Mouse (Mus musculus) heart, embryonic 15.5 days (tissue): ENCODE results near the gene Zfp369. TPM values are rescaled to one million over a fixed set of nuclear protein-coding genes. Genes with fewer than 3 reads are reported as not detected.
A peak's percentile ranks its signal among the peaks of the same experiment; 100 is the strongest.

ENCODE experiments used
- ATAC-seq: fragments of 200-750 bp; cut with Nextera tagmentation; replicated peaks from 2 replicates; pipeline ENCODE4 v1.8.0; 2017; ENCODE audit warnings: low read depth, moderate TSS enrichment; ENCODE audit not compliant: insufficient number of reproducible peaks, insufficient read depth, low FRiP score
- H3K27ac ChIP-seq: fragments of 300-500 bp; sonication (generic); 2 replicates; pipeline ENCODE4 v1.5.1; 2015; ENCODE audit warnings: mild to moderate bottlenecking, inconsistent platforms
- H3K27me3 ChIP-seq: fragments of 300-500 bp; sonication (generic); 2 replicates; pipeline ENCODE4 v1.6.1; 2015; ENCODE audit warnings: inconsistent platforms
- H3K36me3 ChIP-seq: fragments of 300-500 bp; sonication (generic); 2 replicates; pipeline ENCODE4 v1.6.1; 2015; ENCODE audit warnings: mild to moderate bottlenecking, inconsistent platforms
- H3K4me1 ChIP-seq: fragments of 300-500 bp; sonication (generic); replicated peaks from 2 replicates; pipeline ENCODE4 v1.6.1; 2015; ENCODE audit warnings: inconsistent platforms
- H3K4me2 ChIP-seq: fragments of 300-500 bp; sonication (generic); 2 replicates; pipeline ENCODE4 v1.6.1; 2015; ENCODE audit warnings: inconsistent platforms, mild to moderate bottlenecking, moderate library complexity
- H3K4me3 ChIP-seq: fragments of 300-500 bp; sonication (generic); 2 replicates; pipeline ENCODE4 v1.5.1; 2015; ENCODE audit warnings: mild to moderate bottlenecking, inconsistent platforms
- H3K9ac ChIP-seq: fragments of 300-500 bp; sonication (generic); 2 replicates; pipeline ENCODE4 v1.6.1; 2015; ENCODE audit warnings: mild to moderate bottlenecking, inconsistent platforms
- H3K9me3 ChIP-seq: fragments of 300-500 bp; sonication (generic); replicated peaks from 2 replicates; pipeline ENCODE4 v1.6.1; 2016; ENCODE audit warnings: inconsistent platforms
- WGBS: fragments of 180-500 bp; shearing (Covaris S2); methylation state at CpG from one replicate; pipeline ENCODE4 v1.1.7; 2015; ENCODE audit warnings: mixed read lengths; 5-methylcytosine and 5-hydroxymethylcytosine counted together
- polyA plus RNA-seq: library from polyadenylated mRNA; unstranded; fragments of >200 nt; fragmentation: Nextera tagmentation; extraction: Ambion mirVana; gene quantifications from 2 replicates; pipeline ENCODE4 v1.2.1, GENCODE M21; 2015

Zfp369 gene
- polyA plus RNA-seq: 8.5 and 9.0 TPM in 2 replicates

DNA sequence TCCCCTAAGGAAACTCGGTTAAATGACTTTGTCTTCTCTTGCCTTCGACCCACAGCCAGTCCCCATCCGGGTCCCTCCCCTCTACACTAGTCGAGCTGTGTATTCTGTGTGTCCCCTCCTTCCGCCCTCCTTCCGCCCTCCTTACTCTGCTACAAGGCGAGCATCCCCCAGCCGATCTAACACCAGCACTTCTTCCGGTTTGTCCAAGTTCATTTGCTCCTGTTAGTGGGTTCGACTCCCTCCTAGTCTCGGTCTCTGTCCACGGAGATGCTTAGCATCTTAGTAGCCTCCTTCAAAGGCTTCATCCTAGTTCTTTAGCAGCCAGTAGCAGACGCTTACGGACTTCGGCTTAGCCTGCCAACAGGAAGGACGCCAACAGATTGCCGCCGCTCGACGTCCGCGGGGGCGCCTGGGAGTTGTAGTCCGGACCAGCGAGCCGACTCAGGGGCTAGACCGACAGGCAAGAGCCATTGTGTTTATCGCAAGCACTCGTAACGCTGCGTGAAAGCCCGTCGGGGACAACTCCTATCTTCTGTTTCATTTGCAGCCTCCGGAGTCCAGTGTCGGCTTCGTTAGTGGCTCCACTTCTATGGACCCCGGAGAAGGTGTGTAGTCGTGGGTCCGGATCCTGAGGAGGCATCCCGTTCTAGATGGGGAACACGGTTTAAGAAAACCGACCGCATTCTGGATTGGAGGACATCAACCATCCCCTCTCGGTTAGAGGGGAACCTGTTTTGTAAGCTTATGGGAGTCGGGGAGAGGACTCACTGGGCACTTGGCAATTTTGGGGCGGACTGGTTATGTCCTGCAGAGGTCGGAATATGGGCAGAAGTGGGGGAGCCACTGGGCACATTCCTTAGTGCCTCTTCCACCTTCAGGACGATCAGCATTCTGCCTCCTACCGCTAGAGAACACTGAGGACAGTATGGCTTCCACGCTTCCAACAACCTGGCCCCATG is at the start of gene Zfp369:
Gene Zfp369, plus strand, starts transcription at position 432 of the 959 bp plus-strand sequence.
- H3K9ac ChIP-seq: peak within 1 kb of the TSS; percentile 63
- peak within 1 kb of the TSS; percentile 76 for H3K4me3 ChIP-seq
- H3K27me3 ChIP-seq: no peaks in the 10 kb centered on the region
- peak within 1 kb of the TSS; percentile 89 for H3K27ac ChIP-seq
- WGBS: under 1% methylated on average over 50 of the region's 50 CpGs
- no peaks in the 10 kb centered on the region for H3K9me3 ChIP-seq
- H3K4me1 ChIP-seq: peaks cover 11% of the 10 kb centered on the region
- ATAC-seq: peak; percentile 98
- peaks cover 15% of the 10 kb centered on the region for H3K36me3 ChIP-seq
- peak within 1 kb of the TSS; percentile 68 for H3K4me2 ChIP-seq

DNA sequence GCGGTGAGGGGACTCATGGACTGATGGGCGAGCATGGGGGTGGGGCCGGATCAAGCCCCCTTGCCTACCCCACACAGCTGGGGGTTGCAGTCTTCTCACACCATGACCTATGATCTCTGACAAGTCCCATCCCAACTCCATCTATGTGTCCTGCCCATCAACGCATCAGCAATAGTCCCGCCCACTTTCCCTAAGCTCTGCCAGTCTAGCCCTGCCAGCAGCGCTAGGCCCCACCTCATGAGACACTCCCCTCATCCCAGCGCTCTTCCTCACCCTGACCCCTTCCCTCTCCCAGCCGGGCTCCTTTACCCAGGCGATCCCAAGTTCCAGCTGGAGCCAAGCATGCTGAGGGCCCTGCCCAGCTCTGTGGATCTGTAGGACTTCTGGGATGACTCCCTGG is 41.4 kb upstream of the Zfp369 start:
- no peak overlapping the region for H3K27ac ChIP-seq
- no peak overlapping the region for H3K9ac ChIP-seq
- peaks cover 9% of the 10 kb centered on the region for H3K4me1 ChIP-seq
- no peak overlapping the region for H3K4me2 ChIP-seq
- H3K27me3 ChIP-seq: no peaks in the 10 kb centered on the region
- H3K36me3 ChIP-seq: no peaks in the 10 kb centered on the region
- H3K4me3 ChIP-seq: no peak overlapping the region
- H3K9me3 ChIP-seq: no peaks in the 10 kb centered on the region
- WGBS: 62% methylated on average over 9 of the region's 9 CpGs
- ATAC-seq: no peak

DNA sequence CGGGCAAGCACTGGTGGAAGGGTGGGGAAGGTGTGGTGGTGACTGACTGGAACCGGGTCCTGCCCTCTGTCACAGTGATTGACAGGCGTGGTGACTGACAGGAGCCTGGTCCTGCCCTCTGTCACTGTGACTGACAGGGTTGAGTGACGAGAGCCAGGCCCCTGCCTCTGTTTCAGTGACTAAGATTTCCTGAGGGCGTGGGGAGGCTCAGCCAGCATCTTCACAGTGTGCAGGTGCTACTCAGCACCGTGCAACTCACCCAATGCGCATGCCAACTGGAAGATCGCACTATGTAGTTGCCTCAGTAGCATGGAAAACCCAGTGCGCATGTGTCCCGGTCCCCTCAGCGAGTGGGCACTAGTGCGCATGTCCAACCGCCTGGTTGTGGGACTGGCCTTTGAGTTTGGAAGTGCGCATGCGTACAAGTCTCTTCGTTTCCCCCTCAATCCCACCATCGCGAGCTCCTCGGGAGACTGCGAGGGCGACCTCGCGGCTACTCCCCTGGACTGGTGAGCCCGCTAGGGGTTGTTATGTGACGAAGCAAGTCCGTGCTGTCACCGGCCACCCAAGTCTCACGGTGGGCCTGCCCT is 38.0 kb upstream of the Zfp369 start:
- Histone ChIP-seq H3K4me1 (peaks cover 16% of the 10 kb centered on the region), H3K4me2 (peak overlapping the region; percentile 99), H3K27me3 (no peaks in the 10 kb centered on the region), H3K9ac (peak overlapping the region; percentile 60), H3K4me3 (peak overlapping the region; percentile 87), H3K9me3 (no peaks in the 10 kb centered on the region), H3K36me3 (no peaks in the 10 kb centered on the region), H3K27ac (peak overlapping the region; percentile 89)
- ATAC-seq: peak; percentile 89
- WGBS: under 1% methylated on average over 28 of the region's 28 CpGs

DNA sequence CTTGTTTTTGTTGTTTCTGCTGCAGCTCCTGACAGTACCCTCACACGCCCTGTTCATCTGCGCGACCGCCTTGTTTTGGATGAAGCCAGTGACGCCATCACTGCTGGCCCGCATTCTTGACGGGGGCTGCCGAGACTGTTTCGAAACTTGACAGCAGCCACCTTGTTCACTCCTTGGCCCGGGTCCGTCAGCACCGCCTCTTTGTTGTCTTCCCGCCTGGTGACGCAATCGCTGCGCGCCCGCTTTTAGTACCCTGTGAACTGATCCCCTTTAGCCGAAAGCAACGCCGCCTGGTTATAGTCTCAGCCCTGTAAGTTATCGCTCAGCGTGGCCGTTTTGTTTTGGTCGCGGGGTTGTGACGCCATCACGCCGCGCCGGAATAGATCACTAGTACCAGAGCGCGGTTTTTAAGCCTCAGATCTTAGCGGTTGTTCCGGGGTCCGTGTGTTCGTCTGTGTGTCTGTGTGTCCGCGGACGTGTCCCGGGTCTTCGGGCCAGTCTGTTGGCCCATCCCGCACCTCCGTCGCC is 37.5 kb upstream of the Zfp369 start:
- WGBS: under 1% methylated on average over 45 of the region's 45 CpGs

DNA sequence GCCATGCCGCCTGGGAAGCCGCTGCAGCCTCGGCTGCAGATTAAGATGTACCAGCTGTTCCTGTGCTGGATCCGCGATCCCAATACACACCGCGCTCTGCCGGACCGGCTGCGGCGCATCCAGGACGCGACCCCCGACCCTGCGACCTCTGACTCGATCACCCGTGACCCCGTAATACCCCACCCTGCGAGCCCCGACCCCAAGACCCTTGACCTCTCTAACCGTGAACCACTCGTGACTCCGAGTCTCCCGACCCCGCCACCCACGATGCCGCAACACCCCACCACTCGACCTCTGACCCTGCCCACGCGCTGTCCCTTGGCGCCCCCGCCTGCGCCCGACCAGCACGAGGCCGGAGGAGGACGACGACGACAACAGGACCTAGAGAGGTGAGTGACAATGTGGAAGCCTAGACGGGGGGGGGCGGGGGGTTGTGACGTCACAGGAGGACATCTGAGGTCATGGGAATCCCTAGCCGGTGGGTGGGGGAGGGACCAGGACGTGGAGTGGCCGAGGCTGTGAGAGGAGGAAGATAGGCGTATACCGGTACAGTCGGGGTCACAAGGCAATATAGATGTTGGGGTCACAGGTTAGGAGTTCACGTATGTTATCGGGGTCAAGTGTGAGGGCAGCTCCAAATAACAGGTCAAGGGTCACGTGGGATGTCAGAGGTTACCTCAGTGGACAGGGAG is 36.8 kb upstream of the Zfp369 start:
- Histone ChIP-seq H3K36me3 (no peaks in the 10 kb centered on the region), H3K27me3 (no peaks in the 10 kb centered on the region), H3K27ac (peak overlapping the region; percentile 89), H3K9ac (peak overlapping the region; percentile 60), H3K4me2 (peak overlapping the region; percentile 99), H3K4me1 (peaks cover 16% of the 10 kb centered on the region), H3K4me3 (peak overlapping the region; percentile 87), H3K9me3 (no peaks in the 10 kb centered on the region)
- 1% methylated on average over 51 of the region's 51 CpGs for WGBS
- ATAC-seq: peak; percentile 12

More for the DNA sequence above, 37.5 kb upstream of the Zfp369 start:
- Histone ChIP-seq H3K9ac (peak overlapping the region; percentile 60), H3K4me3 (peak overlapping the region; percentile 87), H3K9me3 (no peaks in the 10 kb centered on the region), H3K27me3 (no peaks in the 10 kb centered on the region), H3K4me2 (peak overlapping the region; percentile 99), H3K4me1 (peaks cover 16% of the 10 kb centered on the region), H3K27ac (peak overlapping the region; percentile 89), H3K36me3 (no peaks in the 10 kb centered on the region)
- ATAC-seq: peak; percentile 77

DNA sequence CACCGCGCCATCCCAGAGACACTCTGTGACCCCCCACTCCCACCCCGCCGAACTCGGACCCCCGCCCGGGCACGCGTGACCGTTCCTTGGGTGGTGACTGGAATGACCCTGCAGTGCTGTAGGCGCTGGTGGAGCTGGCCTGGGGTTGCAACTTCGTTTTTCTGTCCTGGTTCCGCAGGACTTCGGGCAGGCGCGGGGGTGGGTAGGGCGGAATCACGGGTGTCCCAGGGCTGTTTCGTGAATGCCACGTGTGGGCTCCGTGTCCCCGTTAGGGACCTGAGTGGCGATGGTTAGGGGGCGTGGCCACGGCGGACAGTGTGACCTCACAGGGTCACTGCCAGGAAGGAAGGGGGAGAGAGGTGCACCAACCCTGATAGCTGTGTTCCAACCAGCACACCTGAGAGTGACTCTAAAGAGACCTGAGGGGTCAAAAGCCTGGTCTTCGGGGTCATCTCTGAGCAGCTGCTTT is 36.3 kb upstream of the Zfp369 start:
- H3K9ac ChIP-seq: peak overlapping the region; percentile 60
- H3K9me3 ChIP-seq: no peaks in the 10 kb centered on the region
- H3K4me1 ChIP-seq: peaks cover 16% of the 10 kb centered on the region
- no peak overlapping the region for H3K27ac ChIP-seq
- H3K36me3 ChIP-seq: no peaks in the 10 kb centered on the region
- ATAC-seq: no peak
- WGBS: 31% methylated on average over 27 of the region's 27 CpGs
- H3K27me3 ChIP-seq: no peaks in the 10 kb centered on the region
- H3K4me2 ChIP-seq: peak overlapping the region; percentile 99
- peak overlapping the region; percentile 87 for H3K4me3 ChIP-seq

DNA sequence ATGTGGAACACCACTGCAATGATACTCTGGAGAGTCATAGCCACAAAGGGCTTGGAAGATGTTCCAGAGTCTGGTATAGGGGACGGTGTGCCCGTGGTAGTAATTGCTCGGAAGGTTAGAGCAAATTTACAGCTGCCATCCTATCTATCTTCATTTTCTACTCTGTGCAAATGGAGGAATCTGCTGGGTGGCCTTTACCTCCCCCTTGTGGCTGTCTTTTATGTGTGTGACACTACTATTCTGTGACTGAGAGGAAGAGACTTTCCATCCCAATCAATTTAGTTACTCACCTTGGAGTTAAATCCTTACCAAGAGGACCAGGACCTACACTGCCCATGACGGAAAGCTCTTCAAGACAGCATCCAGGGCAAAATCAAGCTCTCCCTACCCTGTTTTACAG is 35.3 kb upstream of the Zfp369 start:
- no peak overlapping the region for H3K9ac ChIP-seq
- peaks cover 16% of the 10 kb centered on the region for H3K4me1 ChIP-seq
- ATAC-seq: no peak
- H3K36me3 ChIP-seq: peaks cover 7% of the 10 kb centered on the region; the same call in 1 of the 2 replicates
- no peaks in the 10 kb centered on the region for H3K9me3 ChIP-seq
- no peak overlapping the region for H3K4me2 ChIP-seq
- H3K4me3 ChIP-seq: no peak overlapping the region
- H3K27me3 ChIP-seq: no peaks in the 10 kb centered on the region
- 92% methylated on average over 4 of the region's 4 CpGs for WGBS
- no peak overlapping the region for H3K27ac ChIP-seq

DNA sequence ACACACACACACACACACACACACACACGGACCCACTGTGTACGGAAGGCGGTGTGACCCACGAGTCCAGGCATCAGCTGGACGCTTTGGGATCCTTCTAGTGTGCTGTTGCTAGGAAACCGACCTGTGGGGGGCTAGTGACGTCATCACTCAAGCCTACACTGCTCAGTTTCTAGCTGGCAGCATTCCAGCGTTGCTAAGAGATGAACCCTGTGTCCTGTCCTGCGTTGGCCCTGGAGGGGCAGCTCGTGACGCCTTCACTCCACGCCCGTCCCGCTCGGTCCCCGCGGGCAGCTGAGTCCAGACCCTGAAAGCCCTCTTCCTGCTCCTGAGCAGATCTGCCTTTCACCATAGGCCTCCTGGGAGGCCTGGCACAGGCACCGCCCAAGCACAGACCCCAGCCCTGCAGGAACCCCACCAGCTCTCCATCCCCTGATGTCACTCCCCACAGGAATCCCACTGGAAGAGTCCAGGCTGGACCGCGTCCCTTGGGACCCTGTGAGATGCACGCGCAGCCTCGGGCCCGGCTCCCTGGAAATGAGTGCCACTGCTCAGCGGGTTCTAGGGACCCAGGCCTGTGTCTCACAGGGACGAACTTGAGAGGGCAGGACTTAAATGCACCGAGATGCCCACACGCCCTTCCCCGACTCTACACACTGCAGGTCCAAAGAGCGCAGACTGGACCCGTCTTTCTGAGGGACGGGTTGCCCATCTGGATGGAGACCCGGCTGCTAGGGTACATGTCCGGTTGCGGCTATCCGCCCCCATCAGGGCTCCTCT is 20.2 kb upstream of the Zfp369 start:
- H3K4me1 ChIP-seq: peaks cover 5% of the 10 kb centered on the region; the same call in 1 of the 2 replicates
- peak overlapping the region; percentile 60 for H3K4me2 ChIP-seq
- WGBS: 23% methylated on average over 36 of the region's 36 CpGs
- H3K27ac ChIP-seq: no peak overlapping the region
- peaks cover 27% of the 10 kb centered on the region for H3K9me3 ChIP-seq
- peak overlapping the region; percentile 35 for H3K4me3 ChIP-seq
- H3K36me3 ChIP-seq: peaks cover 8% of the 10 kb centered on the region; the same call in 1 of the 2 replicates
- ATAC-seq: peak; percentile 36
- H3K9ac ChIP-seq: no peak overlapping the region
- H3K27me3 ChIP-seq: peaks cover 8% of the 10 kb centered on the region

DNA sequence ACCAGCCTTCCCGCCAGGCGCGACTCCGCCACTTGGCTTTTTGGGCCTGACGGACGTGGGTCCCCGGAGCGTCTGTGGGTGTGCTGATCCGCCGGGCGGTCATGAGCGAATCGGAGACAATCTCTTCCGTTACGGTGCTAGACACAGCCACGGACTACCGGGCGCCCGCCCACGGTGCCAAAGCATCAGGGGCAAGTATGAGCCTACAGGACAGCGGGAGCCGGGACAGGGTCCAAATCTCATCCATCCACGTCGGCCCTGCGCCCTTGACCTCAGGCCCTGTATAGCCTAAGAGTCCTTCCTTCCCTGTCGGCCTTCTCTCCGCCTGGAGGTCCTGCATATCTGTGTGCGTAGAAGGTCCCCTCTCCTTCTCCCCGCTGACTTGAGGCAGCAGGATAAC is 19.4 kb upstream of the Zfp369 start, which contains the start of gene Gm10775:
Gene Gm10775, plus strand, starts transcription at position 301 of the 400 bp plus-strand sequence.
- Histone ChIP-seq H3K27ac (no peak within 1 kb of the TSS), H3K4me1 (peaks cover 5% of the 10 kb centered on the region; the same call in 1 of the 2 replicates), H3K9me3 (peaks cover 27% of the 10 kb centered on the region), H3K27me3 (peaks cover 8% of the 10 kb centered on the region), H3K9ac (no peak within 1 kb of the TSS), H3K4me2 (peak within 1 kb of the TSS; percentile 60), H3K36me3 (peaks cover 16% of the 10 kb centered on the region; the same call in 1 of the 2 replicates), H3K4me3 (peak within 1 kb of the TSS; percentile 35)
- WGBS: 26% methylated on average over 29 of the region's 29 CpGs
- no peak for ATAC-seq

DNA sequence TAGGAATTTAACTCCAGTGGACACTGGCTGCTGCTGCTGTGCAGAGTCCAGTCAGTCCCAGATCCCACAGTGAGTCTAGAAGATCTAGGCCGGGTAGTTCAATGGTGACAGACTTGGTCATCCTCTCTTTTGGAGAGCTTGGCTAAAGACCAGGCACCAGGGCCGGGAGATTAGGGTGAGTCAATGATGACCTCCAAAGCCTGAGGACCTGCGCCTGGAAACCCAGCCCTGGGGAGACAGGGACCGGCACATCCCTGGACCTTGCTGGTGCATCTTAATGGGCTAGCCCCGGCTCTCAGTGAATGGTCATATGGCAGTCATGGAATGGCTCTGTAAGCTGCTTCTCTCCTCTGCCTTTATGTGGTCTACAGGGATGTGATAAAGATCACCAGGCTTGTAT is 16.5 kb upstream of the Zfp369 start:
- no peak for ATAC-seq
- peaks cover 27% of the 10 kb centered on the region for H3K9me3 ChIP-seq
- peaks cover 16% of the 10 kb centered on the region; the same call in 1 of the 2 replicates for H3K36me3 ChIP-seq
- no peak overlapping the region for H3K27ac ChIP-seq
- H3K4me1 ChIP-seq: peaks cover 5% of the 10 kb centered on the region; the same call in 1 of the 2 replicates
- peaks cover 8% of the 10 kb centered on the region for H3K27me3 ChIP-seq
- 88% methylated on average over 5 of the region's 5 CpGs for WGBS
- H3K4me2 ChIP-seq: no peak overlapping the region
- no peak overlapping the region for H3K9ac ChIP-seq
- H3K4me3 ChIP-seq: no peak overlapping the region
